Comparison of ENCODE assay signal across 10 mouse cellular contexts in the genomic region with DNA sequence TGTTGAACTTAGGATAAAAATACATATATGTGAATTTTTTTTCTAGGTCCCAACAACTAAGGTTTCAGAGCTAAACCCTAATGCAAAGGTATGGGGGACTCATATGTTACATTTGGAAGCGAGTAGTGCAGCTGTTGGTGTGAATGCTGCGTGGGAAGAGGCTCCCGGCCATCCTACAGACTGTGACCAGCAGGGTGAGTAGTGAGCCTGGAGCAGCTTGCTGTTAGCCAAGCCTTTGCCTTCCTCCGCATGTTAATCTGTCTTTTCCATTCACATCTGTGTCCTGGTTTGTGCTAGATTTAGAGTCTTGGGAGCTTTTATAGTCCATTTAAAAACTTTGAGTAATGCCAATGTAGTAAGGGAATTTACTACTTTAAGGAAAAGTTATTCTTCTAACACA. TPM values are rescaled to one million over a fixed set of nuclear protein-coding genes. Genes with fewer than 3 reads are reported as not detected.
DNase-seq lines count a peak whose midpoint lies in the region; ATAC-seq and TF ChIP-seq lines count a peak whose summit lies in the region.
"Had no signal": no experiment of that assay in that cellular context is flagged by ENCODE, and none has a peak within 500 bp of the region (broad histone marks: within the 10 kb centered on the region; RNA-seq: fewer than 3 reads in every experiment).

No protein-coding gene starts in this region.

- H3ac ChIP-seq in myocyte (ENCODE audit: control insufficient read depth, insufficient read length) = no peak overlapping the region

- no peak for TF ChIP-seq POLR2A in brain, embryonic 14.5 days (IDR thresholded peaks at IDR 0.05; ENCODE audit: borderline replicate concordance, extremely low read depth, insufficient read depth, insufficient read length, poor library complexity, severe bottlenecking)
- no peak for TF ChIP-seq POLR2A in myocyte (IDR thresholded peaks at IDR 0.05; ENCODE audit: insufficient read length, low read depth)

- peaks cover 11% of the 10 kb centered on the region for H3K36me3 ChIP-seq in myocyte (ENCODE audit: control insufficient read depth, insufficient read depth)

- no peaks in the 10 kb centered on the region for H3K27me3 ChIP-seq in myocyte (ENCODE audit: control insufficient read depth, insufficient read depth, insufficient read length)
- H3K27me3 ChIP-seq: hindbrain, embryonic 12.5 days; liver, embryonic 13.5 days had no signal

- no peak overlapping the region for H3K4me2 ChIP-seq in myocyte (ENCODE audit: low read depth)
- H3K4me2 ChIP-seq: hindbrain, embryonic 12.5 days; liver, embryonic 13.5 days had no signal

- H3K4me3 ChIP-seq in myocyte = no peak overlapping the region
- H3K4me3 ChIP-seq: hindbrain, embryonic 12.5 days; liver, embryonic 13.5 days had no signal

- DNase-seq in kidney, postnatal 10 days = peak; percentile 33
- no peak for DNase-seq in kidney, postnatal 14 days
- peak; percentile 55 for DNase-seq in ES-CJ7 (ENCODE audit: low read depth, low spot score)
- DNase-seq in brain, embryonic 14.5 days (ENCODE audit: low read depth) = peak; percentile 10
- DNase-seq in spleen, postnatal 10 days (ENCODE audit: low spot score in 2 of 2) = no peak
- DNase-seq: adrenal gland, postnatal 10 days; liver, embryonic 13.5 days had no signal

- TF ChIP-seq CTCF in brain, embryonic 14.5 days (IDR thresholded peaks at IDR 0.05; ENCODE audit: borderline replicate concordance, extremely low read depth, insufficient read depth, insufficient read length) = peak; percentile 47; the same call in 1 of the 2 replicates

- H3K79me2 ChIP-seq in myocyte (ENCODE audit: control insufficient read depth, insufficient read depth) = peaks cover 7% of the 10 kb centered on the region

- ATAC-seq in activated CD4-positive, CD25-positive, alpha-beta regulatory T cell, adult 4 months = no peak

TF ChIP-seq in myocyte, 11 proteins besides CTCF, POLR2A, EP300 and RAD21:
- TF ChIP-seq POLR2AphosphoS2 (IDR thresholded peaks at IDR 0.05; ENCODE audit: insufficient read length, low read depth) = peak; percentile 6
- TF ChIP-seq MYOD1 (IDR thresholded peaks at IDR 0.05; ENCODE audit: control insufficient read depth in 1 of 3, insufficient read length in 2 of 3, low read depth in 2 of 3) = peak in 2 of 3 experiments; percentile 47 to 53
- no peak for TF ChIP-seq REST (IDR thresholded peaks at IDR 0.05; ENCODE audit: insufficient read depth, insufficient read length)
- peak in 1 of 3 experiments; percentile 41 for TF ChIP-seq MYOG (IDR thresholded peaks at IDR 0.05; ENCODE audit: control insufficient read depth in 1 of 3, insufficient read depth in 1 of 3, insufficient read length in 2 of 3, low read depth in 2 of 3)
TF ChIP-seq in myocyte: peak in this region for 3.

RNA-seq across cellular contexts. Expression of gene Larp4b, which starts 43.1 kb away (rescaled TPM):
- polyA plus RNA-seq in brain, embryonic 14.5 days (2012; rRNA removed) = 23.0 and 35.2 TPM in 2 replicates
- 20.3 TPM for polyA plus RNA-seq in myocyte (2012; fragmentation: generic; extraction: Trizol)
- polyA plus RNA-seq in activated CD4-positive, CD25-positive, alpha-beta regulatory T cell, adult 4 months (2017; shearing (Covaris generic)) = 10 to 100 TPM; 29.8 to 36.9 TPM

Comparison
In these comparisons a context has a peak if more than half of its experiments do, and no peak if none do; other contexts are left out.
1. DNase-seq: peak in kidney, postnatal 10 days (single experiment), ES-CJ7 (single experiment) and brain, embryonic 14.5 days (single experiment); none in kidney, postnatal 14 days (single experiment) and spleen, postnatal 10 days (0 of 2).